Mouse (Mus musculus): ENCODE data around the gene Aloxe3.

- TF ChIP-seq CTCF (IDR thresholded peaks at IDR 0.05; ENCODE audit: borderline replicate concordance, extremely low read depth, insufficient read depth, insufficient read length) (no peak), POLR2A (IDR thresholded peaks at IDR 0.05; ENCODE audit: borderline replicate concordance, extremely low read depth, insufficient read depth, insufficient read length, poor library complexity, severe bottlenecking) (no peak)
Measured at GRCm38 (mm10) chr11:69096360-69096986, 29.2 kb upstream of the Aloxe3 start.

Data from brain, embryonic 14.5 days (tissue).